Mouse (Mus musculus): ENCODE results near the gene Ykt6.

DNA sequence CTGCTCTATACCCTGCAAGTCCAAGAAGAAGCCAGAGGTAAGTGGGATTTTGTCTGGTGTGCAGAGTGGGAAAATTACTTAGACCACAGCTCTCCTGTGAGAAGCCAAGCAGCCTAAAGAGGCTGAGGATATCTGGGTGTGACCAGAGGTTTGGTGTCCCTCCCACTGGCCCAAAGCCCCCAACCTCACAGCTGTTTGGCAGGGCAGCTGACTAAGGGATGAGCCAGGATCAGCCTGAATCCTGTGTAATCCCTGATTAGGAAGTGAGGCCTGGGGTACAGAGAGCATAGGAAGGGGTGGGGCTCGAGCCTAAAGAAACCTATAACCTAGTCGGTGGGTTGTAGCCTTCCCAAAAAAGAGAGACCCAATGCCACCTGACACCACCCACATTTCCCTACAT lies 19.6 kb downstream of the Ykt6 start:
- no peak for TF ChIP-seq EP300 (IDR thresholded peaks at IDR 0.05; ENCODE audit: low read length)
- no peak for TF ChIP-seq CTCF (conservative IDR thresholded peaks at IDR 0.05 in 1 of 2, IDR thresholded peaks at IDR 0.05 in 1 of 2; ENCODE audit: low read depth in 2 of 2, low read length in 2 of 2)
- no peak for TF ChIP-seq POLR2A (IDR thresholded peaks at IDR 0.05; ENCODE audit: low read depth, low read length)
- no peak for TF ChIP-seq MAZ (IDR thresholded peaks at IDR 0.05; ENCODE audit: low read depth, low read length)
- TF ChIP-seq E2F4 (IDR thresholded peaks at IDR 0.05; ENCODE audit: insufficient replicate concordance, low read depth, low read length) = no peak
- TF ChIP-seq CHD2 (IDR thresholded peaks at IDR 0.05; ENCODE audit: low read length) = no peak
- TF ChIP-seq MAFK (IDR thresholded peaks at IDR 0.05; ENCODE audit: insufficient replicate concordance, low read length) = no peak
- no peak for TF ChIP-seq NELFE (IDR thresholded peaks at IDR 0.05; ENCODE audit: low read depth, low read length)
- no peak for TF ChIP-seq SIN3A (IDR thresholded peaks at IDR 0.05; ENCODE audit: low read length)
- TF ChIP-seq MEF2A (IDR thresholded peaks at IDR 0.05; ENCODE audit: borderline replicate concordance, low read depth, low read length) = no peak
